17 mouse cellular contexts compared by ENCODE assay signal in the genomic region with DNA sequence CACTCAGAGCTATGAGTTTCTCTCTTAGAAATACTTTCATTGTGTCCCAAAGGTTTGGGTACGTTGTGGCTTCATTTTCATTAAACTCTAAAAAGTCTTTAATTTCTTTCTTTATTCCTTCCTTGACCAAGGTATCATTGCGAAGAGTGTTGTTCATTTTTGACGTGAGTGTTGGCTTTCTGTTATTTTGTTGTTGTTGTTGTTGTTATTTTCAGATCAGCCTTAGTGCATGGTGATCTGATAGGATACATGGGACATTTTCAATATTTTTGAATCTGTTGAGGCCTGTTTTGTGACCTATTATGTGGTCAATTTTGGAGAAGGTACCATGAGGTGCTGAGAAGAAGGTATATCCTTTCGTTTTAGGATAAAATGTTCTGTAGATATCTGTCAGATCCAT. TPM values are rescaled to one million over a fixed set of nuclear protein-coding genes. Genes with fewer than 3 reads are reported as not detected.
DNase-seq lines count a peak whose midpoint lies in the region; ATAC-seq lines count a peak whose summit lies in the region.
"Not testable (repeated sequence)": the region's sequence is repeated elsewhere in the genome, so short reads cannot be mapped to it uniquely, and the experiment has no call there.
"Had no signal": no experiment of that assay in that cellular context is flagged by ENCODE, and none has a peak within 500 bp of the region (broad histone marks: within the 10 kb centered on the region; RNA-seq: fewer than 3 reads in every experiment).

No protein-coding gene starts in this region.

- not testable (repeated sequence) for H3K36me3 ChIP-seq in hindbrain, embryonic 11.5 days (ENCODE audit: control insufficient read depth, insufficient read depth, low read length); midbrain, embryonic 11.5 days (ENCODE audit: control insufficient read depth, insufficient read depth, low read length); neural tube, embryonic 11.5 days (ENCODE audit: control insufficient read depth, insufficient read depth, low read length)

- 61% methylated on average over 3 of the region's 4 CpGs for WGBS in hindbrain, embryonic 11.5 days
- WGBS in midbrain, embryonic 11.5 days, result 58% methylated on average over 3 of the region's 4 CpGs
- WGBS in neural tube, embryonic 11.5 days, result 61% methylated on average over 3 of the region's 4 CpGs

- DNase-seq in embryo, embryonic 10.5 days (ENCODE audit: low spot score), result peak; percentile 33
- DNase-seq in hindbrain, embryonic 11.5 days (ENCODE audit: low spot score), result peak; percentile 24
- peak; percentile 82 for DNase-seq in midbrain, embryonic 11.5 days (ENCODE audit: low spot score, missing footprints)
- peak; percentile 51 for DNase-seq in neural tube, embryonic 11.5 days (ENCODE audit: low spot score)
- peak; percentile 9 for DNase-seq in thymus, postnatal 0 days (ENCODE audit: low spot score)

- not testable (repeated sequence) for H3K27ac ChIP-seq in hindbrain, embryonic 11.5 days (ENCODE audit: low read depth, low read length); midbrain, embryonic 11.5 days (ENCODE audit: low read depth, low read length); neural tube, embryonic 11.5 days (ENCODE audit: low read depth, low read length)

- not testable (repeated sequence) for H3K4me1 ChIP-seq in hindbrain, embryonic 11.5 days (replicated peaks; ENCODE audit: control insufficient read depth, insufficient read depth, low read length); midbrain, embryonic 11.5 days (ENCODE audit: control insufficient read depth, insufficient read depth, low read length); neural tube, embryonic 11.5 days (ENCODE audit: control insufficient read depth, insufficient read depth, low read length)

- ATAC-seq in hindbrain, embryonic 11.5 days (ENCODE audit: low FRiP score); midbrain, embryonic 11.5 days (ENCODE audit: low FRiP score); neural tube, embryonic 11.5 days (ENCODE audit: insufficient read depth, low FRiP score, low TSS enrichment): not testable (repeated sequence)

- H3K9ac ChIP-seq in hindbrain, embryonic 11.5 days (ENCODE audit: low read depth, low read length); midbrain, embryonic 11.5 days (ENCODE audit: low read length); neural tube, embryonic 11.5 days (ENCODE audit: low read length): not testable (repeated sequence)

- H3K27me3 ChIP-seq in hindbrain, embryonic 11.5 days (ENCODE audit: control insufficient read depth, insufficient read depth, low read length); midbrain, embryonic 11.5 days (ENCODE audit: control insufficient read depth, insufficient read depth, low read length); neural tube, embryonic 11.5 days (ENCODE audit: control insufficient read depth, insufficient read depth, low read length): not testable (repeated sequence)

- H3K4me3 ChIP-seq in hindbrain, embryonic 11.5 days (ENCODE audit: low read depth, low read length); midbrain, embryonic 11.5 days (ENCODE audit: low read depth, low read length); neural tube, embryonic 11.5 days (ENCODE audit: low read depth, low read length): not testable (repeated sequence)

- H3K4me2 ChIP-seq in hindbrain, embryonic 11.5 days (replicated peaks; ENCODE audit: low read depth, low read length); midbrain, embryonic 11.5 days; neural tube, embryonic 11.5 days (ENCODE audit: low read depth): not testable (repeated sequence)

- H3K9me3 ChIP-seq in hindbrain, embryonic 11.5 days (ENCODE audit: control insufficient read depth, low read length); midbrain, embryonic 11.5 days (ENCODE audit: control insufficient read depth, low read length); neural tube, embryonic 11.5 days (ENCODE audit: control insufficient read depth, low read length): not testable (repeated sequence)

RNA-seq across cellular contexts. Expression of a gene that starts 10.7 kb away (rescaled TPM):
- not detected in 2 replicates for polyA plus RNA-seq in hindbrain, embryonic 11.5 days (2014; fragmentation: Nextera tagmentation; extraction: Ambion mirVana)
- not detected in 2 replicates for polyA plus RNA-seq in midbrain, embryonic 11.5 days (2014; fragmentation: Nextera tagmentation; extraction: Ambion mirVana)
- not detected in 2 replicates for polyA plus RNA-seq in neural tube, embryonic 11.5 days (2014; fragmentation: Nextera tagmentation; extraction: Ambion mirVana)
- not detected in 2 replicates for polyA plus RNA-seq in thymus, postnatal 0 days (2015; fragmentation: Nextera tagmentation; extraction: Ambion mirVana)
- polyA plus RNA-seq: activated CD4-positive, CD25-positive, alpha-beta regulatory T cell, adult 4 months; C2C12; cerebellum, adult 2 months; cortical plate, adult 2 months; embryonic facial prominence, embryonic 10.5 days; embryonic facial prominence, embryonic 12.5 days; embryonic facial prominence, embryonic 14.5 days; forebrain, embryonic 11.5 days; forebrain, embryonic 13.5 days; forebrain, embryonic 15.5 days; forebrain, postnatal 0 days; Patski had no signal

RNA-seq across cellular contexts. Expression of a gene that starts 14.9 kb away (rescaled TPM):
- polyA plus RNA-seq in hindbrain, embryonic 11.5 days (2014; fragmentation: Nextera tagmentation; extraction: Ambion mirVana), result not detected in 2 replicates
- not detected in 2 replicates for polyA plus RNA-seq in midbrain, embryonic 11.5 days (2014; fragmentation: Nextera tagmentation; extraction: Ambion mirVana)
- polyA plus RNA-seq in neural tube, embryonic 11.5 days (2014; fragmentation: Nextera tagmentation; extraction: Ambion mirVana), result not detected in 2 replicates
- not detected in 2 replicates for polyA plus RNA-seq in thymus, postnatal 0 days (2015; fragmentation: Nextera tagmentation; extraction: Ambion mirVana)
- polyA plus RNA-seq: activated CD4-positive, CD25-positive, alpha-beta regulatory T cell, adult 4 months; C2C12; cerebellum, adult 2 months; cortical plate, adult 2 months; embryonic facial prominence, embryonic 10.5 days; embryonic facial prominence, embryonic 12.5 days; embryonic facial prominence, embryonic 14.5 days; forebrain, embryonic 11.5 days; forebrain, embryonic 13.5 days; forebrain, embryonic 15.5 days; forebrain, postnatal 0 days; Patski had no signal

RNA-seq across cellular contexts. Expression of a gene that starts 39.7 kb away (rescaled TPM):
- polyA plus RNA-seq in hindbrain, embryonic 11.5 days (2014; fragmentation: Nextera tagmentation; extraction: Ambion mirVana), result not detected in 2 replicates
- not detected in 2 replicates for polyA plus RNA-seq in midbrain, embryonic 11.5 days (2014; fragmentation: Nextera tagmentation; extraction: Ambion mirVana)
- not detected in 2 replicates for polyA plus RNA-seq in neural tube, embryonic 11.5 days (2014; fragmentation: Nextera tagmentation; extraction: Ambion mirVana)
- polyA plus RNA-seq in thymus, postnatal 0 days (2015; fragmentation: Nextera tagmentation; extraction: Ambion mirVana), result not detected in 2 replicates
- polyA plus RNA-seq: activated CD4-positive, CD25-positive, alpha-beta regulatory T cell, adult 4 months; C2C12; cerebellum, adult 2 months; cortical plate, adult 2 months; embryonic facial prominence, embryonic 10.5 days; embryonic facial prominence, embryonic 12.5 days; embryonic facial prominence, embryonic 14.5 days; forebrain, embryonic 11.5 days; forebrain, embryonic 13.5 days; forebrain, embryonic 15.5 days; forebrain, postnatal 0 days; Patski had no signal

RNA-seq across cellular contexts. Expression of a gene that starts 49.9 kb away (rescaled TPM):
- polyA plus RNA-seq in hindbrain, embryonic 11.5 days (2014; fragmentation: Nextera tagmentation; extraction: Ambion mirVana), result not detected in 2 replicates
- not detected in 2 replicates for polyA plus RNA-seq in midbrain, embryonic 11.5 days (2014; fragmentation: Nextera tagmentation; extraction: Ambion mirVana)
- polyA plus RNA-seq in neural tube, embryonic 11.5 days (2014; fragmentation: Nextera tagmentation; extraction: Ambion mirVana), result not detected in 2 replicates
- not detected in 2 replicates for polyA plus RNA-seq in thymus, postnatal 0 days (2015; fragmentation: Nextera tagmentation; extraction: Ambion mirVana)
- polyA plus RNA-seq: C2C12; cerebellum, adult 2 months; cortical plate, adult 2 months; embryonic facial prominence, embryonic 10.5 days; embryonic facial prominence, embryonic 12.5 days; embryonic facial prominence, embryonic 14.5 days; forebrain, embryonic 11.5 days; forebrain, embryonic 13.5 days; forebrain, embryonic 15.5 days; forebrain, postnatal 0 days; Patski had no signal

Comparison
In these comparisons a context has a peak if more than half of its experiments do, and no peak if none do; other contexts are left out.
1. DNase-seq: peak in every context shown above with its lines; median percentile 82 in midbrain, embryonic 11.5 days; 51 in neural tube, embryonic 11.5 days; 33 in embryo, embryonic 10.5 days; 24 in hindbrain, embryonic 11.5 days; 9 in thymus, postnatal 0 days.